Mouse (Mus musculus): ENCODE results near the gene Satl1.
"Not testable (repeated sequence)": the region's sequence is repeated elsewhere in the genome, so short reads cannot be mapped to it uniquely, and the experiment has no call there.

- not testable (repeated sequence) for TF ChIP-seq POLR2A (IDR thresholded peaks at IDR 0.05; ENCODE audit: borderline replicate concordance, extremely low read depth, low read depth, low read length); CTCF (IDR thresholded peaks at IDR 0.05; ENCODE audit: insufficient read depth, low read length)
Measured at GRCm38 (mm10) chrX:112370577-112371410, 35.8 kb downstream of the Satl1 start.

All from lung, adult 2 months (tissue).